Mouse (Mus musculus) hindbrain, postnatal 0 days (tissue): ENCODE data around the gene Helz. TPM values are rescaled to one million over a fixed set of nuclear protein-coding genes. Genes with fewer than 3 reads are reported as not detected.
"Not testable (repeated sequence)": the region's sequence is repeated elsewhere in the genome, so short reads cannot be mapped to it uniquely, and the experiment has no call there.

Experiments
- ATAC-seq: fragments of 200-750 bp; cut with Nextera tagmentation; 2 replicates; pipeline ENCODE4 v1.8.0; 2017; ENCODE audit warnings: mild to moderate bottlenecking, moderate TSS enrichment, moderate library complexity
- DNase-seq: peaks from one replicate; pipeline ENCODE4 v3.0.0-alpha.2; 2015; ENCODE audit warnings: low spot score
- H3K27ac ChIP-seq: fragments of 300-500 bp; sonication (generic); 2 replicates; pipeline ENCODE4 v1.5.1; 2014; ENCODE audit warnings: mild to moderate bottlenecking
- H3K27me3 ChIP-seq: fragments of 300-500 bp; sonication (generic); 2 replicates; pipeline ENCODE4 v1.6.1; 2014; ENCODE audit warnings: low read length, mixed read lengths; ENCODE audit not compliant: insufficient read depth
- H3K36me3 ChIP-seq: fragments of 300-500 bp; sonication (generic); 2 replicates; pipeline ENCODE4 v1.6.1; 2014; ENCODE audit warnings: low read length, mixed read lengths; ENCODE audit not compliant: insufficient read depth
- H3K4me1 ChIP-seq: fragments of 300-500 bp; sonication (generic); 2 replicates; pipeline ENCODE4 v1.6.1; 2014; ENCODE audit warnings: antibody characterized with exemption, low read length, mixed read lengths; ENCODE audit not compliant: insufficient read depth
- H3K4me2 ChIP-seq: fragments of 300-500 bp; sonication (generic); 2 replicates; pipeline ENCODE4 v1.6.1; 2014; ENCODE audit warnings: low read depth, mild to moderate bottlenecking, low read length, moderate library complexity, mixed read lengths
- H3K4me3 ChIP-seq: fragments of 300-500 bp; sonication (generic); 2 replicates; pipeline ENCODE4 v1.5.1; 2014; ENCODE audit warnings: low read length
- H3K9ac ChIP-seq: fragments of 300-500 bp; sonication (generic); replicated peaks from 2 replicates; pipeline ENCODE4 v1.6.1; 2014; ENCODE audit warnings: mild to moderate bottlenecking, low read length, moderate library complexity, mixed read lengths
- H3K9me3 ChIP-seq: fragments of 300-500 bp; sonication (generic); 2 replicates; pipeline ENCODE4 v1.6.1; 2016; ENCODE audit warnings: low read length, mixed read lengths
- CTCF ChIP-seq: IDR thresholded peaks from 2 replicates; pipeline ENCODE4 v1.5.1; 2016; ENCODE audit warnings: antibody characterized with exemption, control low read depth, low read depth
- WGBS: fragments of 180-500 bp; shearing (Covaris S2); extraction: QIAGEN DNeasy Blood & Tissue Kit; methylation state at CpG from one replicate; pipeline ENCODE4 v1.1.7; 2014; 5-methylcytosine and 5-hydroxymethylcytosine counted together
- polyA plus RNA-seq: library from polyadenylated mRNA; unstranded; fragments of >200 nt; fragmentation: Nextera tagmentation; extraction: Ambion mirVana; gene quantifications from 2 replicates; pipeline ENCODE4 v1.2.1, GENCODE M21; 2015
- total RNA-seq: library from RNA; depleted of rRNA; stranded (reverse); fragments of >200 nt; gene quantifications from 2 replicates; pipeline ENCODE4 v1.2.3, GENCODE M21; 2014

Helz gene
- total and polyA plus RNA-seq, 2 experiments from 2014 or later: 8.4 to 18.3 TPM

DNA sequence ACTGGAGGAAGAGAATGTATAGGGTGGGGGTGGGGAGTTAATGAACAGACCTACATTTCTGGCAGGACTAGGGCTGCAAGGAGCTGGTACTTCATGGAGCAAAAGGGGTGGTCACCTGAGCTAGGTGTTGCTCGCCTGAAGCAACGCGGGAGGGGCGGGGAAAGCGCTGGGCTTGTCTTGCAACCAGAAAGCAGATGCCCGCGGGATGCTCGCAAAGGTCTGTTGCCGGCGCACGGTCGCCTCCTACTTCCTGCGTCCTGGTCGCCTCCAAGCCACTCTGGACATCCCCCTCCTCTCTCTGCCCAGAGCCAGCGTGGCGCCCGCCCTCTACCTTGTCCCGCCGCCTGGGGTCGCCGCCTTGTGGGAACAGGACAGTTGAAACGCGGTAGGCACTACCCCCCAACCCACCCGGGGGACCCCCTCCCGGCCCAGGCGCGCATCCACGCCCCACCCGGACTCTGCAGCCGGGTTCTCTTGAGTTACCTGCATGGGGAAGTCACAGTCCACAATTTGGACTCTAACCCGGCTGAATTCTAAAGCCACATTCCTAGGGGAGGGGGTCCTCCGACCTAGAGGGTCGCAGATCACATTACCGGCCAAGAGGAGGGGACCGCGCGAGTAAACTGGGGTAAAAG, 946 bp upstream of the Helz start:
- peak; percentile 23; the same call in 1 of the 2 replicates for TF ChIP-seq CTCF
- H3K36me3 ChIP-seq: peaks cover 3% of the 10 kb centered on the region; the same call in 1 of the 2 replicates
- H3K4me2 ChIP-seq: peak overlapping the region; percentile 91
- no peaks in the 10 kb centered on the region for H3K9me3 ChIP-seq
- ATAC-seq: peak; percentile 48
- peak; percentile 40 for DNase-seq
- H3K27ac ChIP-seq: no peak overlapping the region
- H3K27me3 ChIP-seq: no peaks in the 10 kb centered on the region
- peak overlapping the region; percentile 99 for H3K4me3 ChIP-seq
- WGBS: under 1% methylated on average over 35 of the region's 37 CpGs
- 0 out of 2 replicates have a peak, but pooled peaks cover 4% of the 10 kb centered on the region for H3K4me1 ChIP-seq
- H3K9ac ChIP-seq: peak overlapping the region; percentile 90

- 9% methylated on average over 22 of the region's 39 CpGs for WGBS
- peak; percentile 16; the same call in 1 of the 2 replicates for TF ChIP-seq CTCF
- peak overlapping the region; percentile 91 for H3K4me2 ChIP-seq
- peak overlapping the region; percentile 90 for H3K9ac ChIP-seq
- H3K27ac ChIP-seq: peak overlapping the region; percentile 82
- H3K4me3 ChIP-seq: peak overlapping the region; percentile 99
- no peaks in the 10 kb centered on the region for H3K9me3 ChIP-seq
- no peaks in the 10 kb centered on the region for H3K27me3 ChIP-seq
- 0 out of 2 replicates have a peak, but pooled peaks cover 4% of the 10 kb centered on the region for H3K4me1 ChIP-seq
- H3K36me3 ChIP-seq: peaks cover 3% of the 10 kb centered on the region; the same call in 1 of the 2 replicates
- ATAC-seq (peak; percentile 51), DNase-seq (peak; percentile 23)
Measured at GRCm38 (mm10) chr11:107548204-107548975, 660 bp downstream of the Helz start.

DNA sequence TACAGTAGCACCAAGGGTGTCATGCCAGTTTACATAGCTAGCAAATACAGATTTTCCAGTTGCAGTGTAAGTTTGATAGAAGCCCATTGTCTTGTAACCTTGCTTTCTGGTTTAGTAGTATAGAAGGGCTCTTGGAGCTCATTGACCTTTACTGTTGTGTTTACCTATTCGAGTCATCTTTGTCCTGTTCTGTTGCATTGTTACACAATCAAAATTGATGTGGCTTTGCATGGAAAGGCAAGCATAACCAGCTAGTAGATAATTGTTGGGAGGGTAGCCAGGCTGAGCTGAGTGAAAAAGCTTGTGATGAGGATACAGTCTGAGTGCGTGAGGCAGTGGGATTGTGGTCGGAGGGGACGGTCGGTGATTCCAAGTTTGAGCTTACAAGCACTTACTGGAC, 12.1 kb downstream of the Helz start:
- 98% methylated on average over 5 of the region's 5 CpGs for WGBS
- no peak overlapping the region for H3K27ac ChIP-seq

GRCm38 (mm10) chr11:107567431-107567830, 19.7 kb downstream of the Helz start:
- H3K4me3 ChIP-seq: no peak overlapping the region
- H3K36me3 ChIP-seq: 0 out of 2 replicates have a peak, but pooled peaks cover 2% of the 10 kb centered on the region
- no peaks in the 10 kb centered on the region for H3K9me3 ChIP-seq
- 80% methylated on average over 3 of the region's 3 CpGs for WGBS
- H3K4me1 ChIP-seq: no peaks in the 10 kb centered on the region
- no peak for DNase-seq
- no peak for TF ChIP-seq CTCF
- H3K9ac ChIP-seq: no peak overlapping the region
- no peak overlapping the region for H3K4me2 ChIP-seq
- ATAC-seq: no peak
- H3K27me3 ChIP-seq: no peaks in the 10 kb centered on the region
- H3K27ac ChIP-seq: no peak overlapping the region

More for the DNA sequence above, 12.1 kb downstream of the Helz start:
- no peak for TF ChIP-seq CTCF
- ATAC-seq: no peak
- Histone ChIP-seq H3K9me3 (no peaks in the 10 kb centered on the region), H3K4me2 (no peak overlapping the region), H3K4me3 (no peak overlapping the region), H3K9ac (no peak overlapping the region), H3K36me3 (0 out of 2 replicates have a peak, but pooled peaks cover 4% of the 10 kb centered on the region), H3K4me1 (no peaks in the 10 kb centered on the region), H3K27me3 (no peaks in the 10 kb centered on the region)
- no peak for DNase-seq

- Histone ChIP-seq H3K4me3 (no peak overlapping the region), H3K9me3 (no peaks in the 10 kb centered on the region), H3K4me2 (no peak overlapping the region), H3K36me3 (no peaks in the 10 kb centered on the region), H3K27me3 (no peaks in the 10 kb centered on the region), H3K4me1 (no peaks in the 10 kb centered on the region), H3K9ac (no peak overlapping the region), H3K27ac (no peak overlapping the region)
- no peak for TF ChIP-seq CTCF
- WGBS: 96% methylated on average over 6 of the region's 6 CpGs
- no peak for ATAC-seq
- DNase-seq: no peak
Measured at GRCm38 (mm10) chr11:107568466-107568995, 20.8 kb downstream of the Helz start.

DNA sequence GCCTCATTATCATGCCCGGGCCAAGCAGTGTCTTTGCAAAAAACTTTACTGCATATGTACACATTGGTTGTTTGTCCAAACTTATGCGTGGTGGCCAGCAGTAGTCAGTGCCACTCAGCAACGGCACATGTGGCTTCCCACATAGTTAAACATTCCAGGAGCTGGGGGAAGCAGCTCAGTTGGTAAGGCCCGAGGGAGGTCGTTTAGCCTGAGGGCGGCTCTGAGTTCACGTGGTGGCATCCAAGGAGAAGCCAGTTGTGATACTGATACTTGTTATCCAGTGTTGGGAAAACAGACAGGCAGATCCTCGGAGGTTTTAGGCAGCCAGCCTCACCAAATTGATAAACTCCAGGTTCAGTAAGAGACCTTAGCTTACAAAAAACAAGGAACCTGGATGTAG, 23.2 kb downstream of the Helz start:
- DNase-seq, H3K9me3 ChIP-seq, H3K4me1 ChIP-seq, H3K36me3 ChIP-seq, H3K9ac ChIP-seq, H3K4me2 ChIP-seq, ATAC-seq, H3K27me3 ChIP-seq, H3K27ac ChIP-seq, H3K4me3 ChIP-seq: not testable (repeated sequence)
- WGBS: 86% methylated on average over 7 of the region's 8 CpGs
